Mouse (Mus musculus): ENCODE measurements around the gene Paqr7. TPM values are rescaled to one million over a fixed set of nuclear protein-coding genes. Genes with fewer than 3 reads are reported as not detected.

Gene Paqr7
- polyA plus RNA-seq, 1 experiment from 2014 or later = 6.7 TPM

DNA sequence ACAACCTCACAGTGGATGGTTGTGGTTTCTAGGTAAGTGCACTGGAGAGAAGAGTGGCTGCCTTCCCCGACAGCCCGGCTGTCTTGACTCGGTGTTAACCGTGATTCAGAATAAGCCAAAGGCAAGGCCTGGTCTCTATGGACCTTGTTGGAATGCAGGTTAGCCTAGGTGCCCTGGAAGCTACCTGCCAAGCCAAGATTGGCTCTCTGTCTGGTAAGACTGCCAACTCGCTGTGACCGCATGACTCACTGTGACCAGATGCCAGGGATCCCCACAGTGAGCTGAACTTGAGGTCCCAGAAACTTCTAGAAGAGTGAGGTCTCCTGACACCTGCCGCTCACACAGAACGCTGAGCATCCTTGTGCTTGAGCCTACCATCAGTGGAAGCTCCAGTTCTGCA is 19.6 kb upstream of the Paqr7 start:
- Histone ChIP-seq H3K27me3 (no peaks in the 10 kb centered on the region), H3K9me3 (no peaks in the 10 kb centered on the region), H3K9ac (no peak overlapping the region), H3K4me1 (no peaks in the 10 kb centered on the region), H3K36me3 (peaks cover 39% of the 10 kb centered on the region), H3K4me3 (no peak overlapping the region), H3K27ac (no peak overlapping the region), H3K4me2 (no peak overlapping the region)
- no peak for ATAC-seq (ENCODE audit: borderline replicate concordance, extremely low read depth, low FRiP score, low TSS enrichment)
- 88% methylated on average over 8 of the region's 8 CpGs for WGBS

- Histone ChIP-seq H3K4me1 (no peaks in the 10 kb centered on the region), H3K27me3 (peaks cover 3% of the 10 kb centered on the region; the same call in 1 of the 2 replicates), H3K9me3 (no peaks in the 10 kb centered on the region), H3K27ac (no peak overlapping the region), H3K4me2 (no peak overlapping the region), H3K9ac (no peak overlapping the region), H3K4me3 (no peak overlapping the region), H3K36me3 (peaks cover 28% of the 10 kb centered on the region)
- 4% methylated on average over 9 of the region's 9 CpGs for WGBS
- 0 out of 2 replicates have a peak, but pooled peaks have one; percentile 62 for ATAC-seq (ENCODE audit: borderline replicate concordance, extremely low read depth, low FRiP score, low TSS enrichment)
Measured at GRCm38 (mm10) chr4:134478031-134478430, 18.5 kb upstream of the Paqr7 start.

GRCm38 (mm10) chr4:134479839-134480238 is 16.7 kb upstream of the Paqr7 start:
- Histone ChIP-seq H3K4me3 (no peak overlapping the region), H3K9me3 (no peaks in the 10 kb centered on the region), H3K4me1 (no peaks in the 10 kb centered on the region), H3K4me2 (no peak overlapping the region), H3K27ac (no peak overlapping the region), H3K36me3 (peaks cover 14% of the 10 kb centered on the region), H3K27me3 (peaks cover 3% of the 10 kb centered on the region; the same call in 1 of the 2 replicates), H3K9ac (no peak overlapping the region)
- WGBS = 80% methylated on average over 4 of the region's 4 CpGs
- no peak for ATAC-seq (ENCODE audit: borderline replicate concordance, extremely low read depth, low FRiP score, low TSS enrichment)

- Histone ChIP-seq H3K27me3 (peaks cover 3% of the 10 kb centered on the region; the same call in 1 of the 2 replicates), H3K4me2 (no peak overlapping the region), H3K27ac (no peak overlapping the region), H3K4me3 (no peak overlapping the region), H3K9me3 (no peaks in the 10 kb centered on the region), H3K36me3 (0 out of 2 replicates have a peak, but pooled peaks cover 4% of the 10 kb centered on the region), H3K4me1 (no peaks in the 10 kb centered on the region), H3K9ac (no peak overlapping the region)
- WGBS = 17% methylated on average over 6 of the region's 6 CpGs
- ATAC-seq (ENCODE audit: borderline replicate concordance, extremely low read depth, low FRiP score, low TSS enrichment) = no peak; the same call in 1 of the 2 replicates
Measured at GRCm38 (mm10) chr4:134480864-134481263, 15.6 kb upstream of the Paqr7 start.

DNA sequence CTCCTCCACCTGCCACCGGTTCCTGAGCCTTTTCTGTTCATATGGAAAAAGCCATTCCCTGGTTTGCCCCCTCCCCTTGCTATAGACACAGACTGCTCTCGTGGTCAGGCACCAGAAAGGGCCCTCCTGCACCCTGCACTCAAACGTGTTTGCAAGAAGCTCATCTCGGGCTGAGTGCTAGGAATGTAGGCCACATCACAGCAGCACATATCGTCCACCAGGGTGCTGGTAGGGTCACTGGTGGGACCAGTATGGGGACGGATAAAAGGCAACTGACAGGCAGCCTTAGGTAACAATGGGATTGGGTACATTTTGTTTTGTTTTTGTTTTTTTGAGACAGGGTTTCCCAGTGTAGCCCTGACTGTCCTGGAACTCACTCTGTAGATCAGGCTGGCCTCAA is 15.2 kb upstream of the Paqr7 start:
- H3K4me3 ChIP-seq = no peak overlapping the region
- H3K27ac ChIP-seq = no peak overlapping the region
- H3K4me1 ChIP-seq = no peaks in the 10 kb centered on the region
- WGBS = 45% methylated on average over 6 of the region's 6 CpGs
- peaks cover 3% of the 10 kb centered on the region; the same call in 1 of the 2 replicates for H3K27me3 ChIP-seq
- no peaks in the 10 kb centered on the region for H3K36me3 ChIP-seq
- H3K9me3 ChIP-seq = no peaks in the 10 kb centered on the region
- no peak overlapping the region for H3K9ac ChIP-seq
- ATAC-seq (ENCODE audit: borderline replicate concordance, extremely low read depth, low FRiP score, low TSS enrichment) = no peak
- no peak overlapping the region for H3K4me2 ChIP-seq

DNA sequence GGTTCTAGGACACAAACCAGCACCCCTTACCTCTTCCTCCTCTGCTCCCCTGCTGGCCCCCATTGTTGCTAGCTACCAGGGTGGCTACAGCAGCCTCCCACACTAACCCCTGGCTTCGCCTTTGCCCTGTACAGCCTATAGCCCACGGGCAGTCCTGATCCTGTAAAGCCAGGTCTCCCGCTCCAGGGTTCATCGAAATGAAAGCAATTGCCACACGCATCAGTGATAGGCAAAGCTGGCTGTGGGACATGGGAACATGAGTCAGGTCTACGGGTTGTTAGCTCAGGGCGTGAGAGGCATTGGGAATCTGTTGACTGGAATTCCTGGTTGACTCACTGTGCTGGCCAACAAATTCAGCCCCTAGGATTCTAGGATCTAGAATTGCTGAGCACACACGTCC is 14.1 kb upstream of the Paqr7 start:
- Histone ChIP-seq H3K4me1 (no peaks in the 10 kb centered on the region), H3K4me2 (no peak overlapping the region), H3K27ac (no peak overlapping the region), H3K27me3 (peaks cover 3% of the 10 kb centered on the region; the same call in 1 of the 2 replicates), H3K36me3 (no peaks in the 10 kb centered on the region), H3K9ac (no peak overlapping the region), H3K9me3 (no peaks in the 10 kb centered on the region), H3K4me3 (no peak overlapping the region)
- ATAC-seq (ENCODE audit: borderline replicate concordance, extremely low read depth, low FRiP score, low TSS enrichment) = no peak
- WGBS = 66% methylated on average over 8 of the region's 8 CpGs

- no peak for ATAC-seq (ENCODE audit: borderline replicate concordance, extremely low read depth, low FRiP score, low TSS enrichment)
- Histone ChIP-seq H3K27ac (no peak overlapping the region), H3K9ac (no peak overlapping the region), H3K9me3 (no peaks in the 10 kb centered on the region), H3K4me1 (0 out of 2 replicates have a peak, but pooled peaks cover 5% of the 10 kb centered on the region), H3K4me2 (no peak overlapping the region), H3K4me3 (no peak overlapping the region), H3K27me3 (peaks cover 3% of the 10 kb centered on the region; the same call in 1 of the 2 replicates), H3K36me3 (no peaks in the 10 kb centered on the region)
- 55% methylated on average over 6 of the region's 6 CpGs for WGBS
Measured at GRCm38 (mm10) chr4:134483078-134483688, 13.3 kb upstream of the Paqr7 start.

- Histone ChIP-seq H3K4me2 (no peak overlapping the region), H3K27ac (no peak overlapping the region), H3K9ac (no peak overlapping the region), H3K9me3 (no peaks in the 10 kb centered on the region), H3K36me3 (no peaks in the 10 kb centered on the region), H3K4me3 (no peak overlapping the region), H3K27me3 (peaks cover 3% of the 10 kb centered on the region; the same call in 1 of the 2 replicates), H3K4me1 (0 out of 2 replicates have a peak, but pooled peaks cover 10% of the 10 kb centered on the region)
- no peak for ATAC-seq (ENCODE audit: borderline replicate concordance, extremely low read depth, low FRiP score, low TSS enrichment)
- 43% methylated on average over 6 of the region's 6 CpGs for WGBS
Measured at GRCm38 (mm10) chr4:134483696-134484095, 12.8 kb upstream of the Paqr7 start.

- no peak for ATAC-seq (ENCODE audit: borderline replicate concordance, extremely low read depth, low FRiP score, low TSS enrichment)
- H3K4me3 ChIP-seq = no peak overlapping the region
- H3K27ac ChIP-seq = no peak overlapping the region
- H3K4me1 ChIP-seq = 0 out of 2 replicates have a peak, but pooled peaks cover 10% of the 10 kb centered on the region
- H3K36me3 ChIP-seq = no peaks in the 10 kb centered on the region
- 79% methylated on average over 10 of the region's 10 CpGs for WGBS
- H3K27me3 ChIP-seq = peaks cover 3% of the 10 kb centered on the region; the same call in 1 of the 2 replicates
- no peaks in the 10 kb centered on the region for H3K9me3 ChIP-seq
- H3K4me2 ChIP-seq = no peak overlapping the region
- no peak overlapping the region for H3K9ac ChIP-seq
Measured at GRCm38 (mm10) chr4:134484231-134484630, 12.3 kb upstream of the Paqr7 start.

- no peak overlapping the region for H3K9ac ChIP-seq
- H3K36me3 ChIP-seq = no peaks in the 10 kb centered on the region
- ATAC-seq (ENCODE audit: borderline replicate concordance, extremely low read depth, low FRiP score, low TSS enrichment) = no peak
- H3K4me2 ChIP-seq = no peak overlapping the region
- 72% methylated on average over 5 of the region's 5 CpGs for WGBS
- 0 out of 2 replicates have a peak, but pooled peaks cover 15% of the 10 kb centered on the region for H3K4me1 ChIP-seq
- peaks cover 3% of the 10 kb centered on the region; the same call in 1 of the 2 replicates for H3K27me3 ChIP-seq
- no peaks in the 10 kb centered on the region for H3K9me3 ChIP-seq
- no peak overlapping the region for H3K27ac ChIP-seq
- H3K4me3 ChIP-seq = no peak overlapping the region
Measured at GRCm38 (mm10) chr4:134485151-134485900, 11.2 kb upstream of the Paqr7 start.

DNA sequence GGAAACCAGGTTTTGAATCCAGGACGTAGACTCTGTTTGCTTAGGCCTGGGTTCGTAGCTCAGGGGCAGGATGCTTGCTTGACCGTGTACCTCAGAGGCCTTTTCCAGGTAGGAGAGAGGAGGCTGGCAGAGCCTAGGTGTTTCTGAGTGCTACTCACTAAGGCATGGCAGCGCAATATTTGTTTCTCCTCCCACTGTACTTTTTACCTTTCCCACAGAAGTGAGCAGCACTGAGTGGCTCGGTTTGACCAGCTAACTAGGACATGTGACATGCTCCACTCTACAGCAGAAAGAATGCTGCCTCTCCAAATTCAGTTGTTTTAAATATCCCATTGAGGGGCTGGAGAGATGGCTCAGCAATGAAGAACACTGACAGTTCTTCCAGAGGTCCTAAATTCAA is 8.3 kb upstream of the Paqr7 start:
- WGBS = 66% methylated on average over 5 of the region's 5 CpGs
- H3K27ac ChIP-seq = no peak overlapping the region
- no peaks in the 10 kb centered on the region for H3K36me3 ChIP-seq
- H3K4me3 ChIP-seq = no peak overlapping the region
- H3K9me3 ChIP-seq = no peaks in the 10 kb centered on the region
- H3K4me2 ChIP-seq = no peak overlapping the region
- no peak overlapping the region for H3K9ac ChIP-seq
- no peaks in the 10 kb centered on the region; the same call in 1 of the 2 replicates for H3K27me3 ChIP-seq
- ATAC-seq (ENCODE audit: borderline replicate concordance, extremely low read depth, low FRiP score, low TSS enrichment) = peak; percentile 36; the same call in 1 of the 2 replicates
- H3K4me1 ChIP-seq = 0 out of 2 replicates have a peak, but pooled peaks cover 15% of the 10 kb centered on the region
